Mouse (Mus musculus): Measurements from ENCODE around the gene Rel. TPM values are rescaled to one million over a fixed set of nuclear protein-coding genes. Genes with fewer than 3 reads are reported as not detected.
"Not testable (repeated sequence)": the region's sequence is repeated elsewhere in the genome, so short reads cannot be mapped to it uniquely, and the experiment has no call there.

Gene Rel
- total and polyA plus RNA-seq, 2 experiments from 2014 or later, result 0.38 to 0.99 TPM

GRCm38 (mm10) chr11:23771507-23772097, 832 bp upstream of the Rel start:
- H3K27ac ChIP-seq (ENCODE audit: low read depth, low read length), result no peak overlapping the region; the same call in 1 of the 2 replicates
- H3K27me3 ChIP-seq (ENCODE audit: insufficient read depth, low read length), result no peaks in the 10 kb centered on the region
- whole genome bisulfite sequencing, result 6% methylated on average over 21 of the region's 21 CpGs
- TF ChIP-seq CTCF (IDR thresholded peaks at IDR 0.05), result no peak
- DNase-seq (ENCODE audit: low spot score) (peak; percentile 1), ATAC-seq (ENCODE audit: low FRiP score) (no peak)
- peak overlapping the region; percentile 76 for H3K4me2 ChIP-seq (ENCODE audit: low read depth, low read length, poor library complexity, severe bottlenecking)
- no peaks in the 10 kb centered on the region for H3K36me3 ChIP-seq (ENCODE audit: insufficient read depth, low read length)
- H3K9me3 ChIP-seq (ENCODE audit: low read length), result no peaks in the 10 kb centered on the region
- H3K9ac ChIP-seq (replicated peaks; ENCODE audit: low read length, poor library complexity, severe bottlenecking), result peak overlapping the region; percentile 69
- H3K4me1 ChIP-seq (ENCODE audit: insufficient read depth, low read length), result no peaks in the 10 kb centered on the region
- H3K4me3 ChIP-seq (ENCODE audit: low read depth, low read length), result peak overlapping the region; percentile 68

GRCm38 (mm10) chr11:23770510-23770759, 335 bp downstream of the Rel start:
- Histone ChIP-seq H3K36me3 (ENCODE audit: insufficient read depth, low read length) (no peaks in the 10 kb centered on the region), H3K27ac (ENCODE audit: low read depth, low read length) (peak overlapping the region; percentile 75), H3K27me3 (ENCODE audit: insufficient read depth, low read length) (no peaks in the 10 kb centered on the region), H3K4me2 (ENCODE audit: low read depth, low read length, poor library complexity, severe bottlenecking) (peak overlapping the region; percentile 76), H3K4me3 (ENCODE audit: low read depth, low read length) (peak overlapping the region; percentile 68), H3K9ac (replicated peaks; ENCODE audit: low read length, poor library complexity, severe bottlenecking) (peak overlapping the region; percentile 69), H3K9me3 (ENCODE audit: low read length) (no peaks in the 10 kb centered on the region), H3K4me1 (ENCODE audit: insufficient read depth, low read length) (no peaks in the 10 kb centered on the region)
- no peak for DNase-seq (ENCODE audit: low spot score)
- under 1% methylated on average over 24 of the region's 24 CpGs for WGBS
- no peak for ATAC-seq (ENCODE audit: low FRiP score)
- TF ChIP-seq CTCF (IDR thresholded peaks at IDR 0.05), result no peak

- peak; percentile 4; the same call in 1 of the 2 replicates for ATAC-seq (ENCODE audit: low FRiP score)
- Histone ChIP-seq H3K4me3 (ENCODE audit: low read depth, low read length) (peak overlapping the region; percentile 68), H3K9ac (replicated peaks; ENCODE audit: low read length, poor library complexity, severe bottlenecking) (peak overlapping the region; percentile 69), H3K4me1 (ENCODE audit: insufficient read depth, low read length) (no peaks in the 10 kb centered on the region), H3K27ac (ENCODE audit: low read depth, low read length) (no peak overlapping the region; the same call in 1 of the 2 replicates), H3K4me2 (ENCODE audit: low read depth, low read length, poor library complexity, severe bottlenecking) (peak overlapping the region; percentile 76), H3K9me3 (ENCODE audit: low read length) (no peaks in the 10 kb centered on the region), H3K36me3 (ENCODE audit: insufficient read depth, low read length) (no peaks in the 10 kb centered on the region), H3K27me3 (ENCODE audit: insufficient read depth, low read length) (no peaks in the 10 kb centered on the region)
- 1% methylated on average over 25 of the region's 25 CpGs for WGBS
- TF ChIP-seq CTCF (IDR thresholded peaks at IDR 0.05), result no peak
- DNase-seq (ENCODE audit: low spot score), result peak; percentile 37
Measured at GRCm38 (mm10) chr11:23769686-23770509, 872 bp downstream of the Rel start.

- no peak for TF ChIP-seq CTCF (IDR thresholded peaks at IDR 0.05)
- no peak for DNase-seq (ENCODE audit: low spot score)
Measured at GRCm38 (mm10) chr11:23769033-23769432, 1.7 kb downstream of the Rel start.

GRCm38 (mm10) chr11:23767928-23768327, 2.8 kb downstream of the Rel start:
- Histone ChIP-seq H3K4me1 (ENCODE audit: insufficient read depth, low read length) (no peaks in the 10 kb centered on the region), H3K4me2 (ENCODE audit: low read depth, low read length, poor library complexity, severe bottlenecking) (no peak overlapping the region), H3K9me3 (ENCODE audit: low read length) (no peaks in the 10 kb centered on the region), H3K27ac (ENCODE audit: low read depth, low read length) (no peak overlapping the region), H3K9ac (replicated peaks; ENCODE audit: low read length, poor library complexity, severe bottlenecking) (no peak overlapping the region), H3K36me3 (ENCODE audit: insufficient read depth, low read length) (no peaks in the 10 kb centered on the region), H3K4me3 (ENCODE audit: low read depth, low read length) (no peak overlapping the region), H3K27me3 (ENCODE audit: insufficient read depth, low read length) (no peaks in the 10 kb centered on the region)
- DNase-seq (ENCODE audit: low spot score) (no peak), ATAC-seq (ENCODE audit: low FRiP score) (no peak)
- TF ChIP-seq CTCF (IDR thresholded peaks at IDR 0.05), result no peak
- WGBS, result 84% methylated on average over 1 of the region's 1 CpGs

More at GRCm38 (mm10) chr11:23769033-23769432, 1.7 kb downstream of the Rel start:
- Histone ChIP-seq H3K9ac (replicated peaks; ENCODE audit: low read length, poor library complexity, severe bottlenecking) (no peak overlapping the region), H3K36me3 (ENCODE audit: insufficient read depth, low read length) (no peaks in the 10 kb centered on the region), H3K4me1 (ENCODE audit: insufficient read depth, low read length) (no peaks in the 10 kb centered on the region), H3K4me2 (ENCODE audit: low read depth, low read length, poor library complexity, severe bottlenecking) (no peak overlapping the region), H3K27me3 (ENCODE audit: insufficient read depth, low read length) (no peaks in the 10 kb centered on the region), H3K4me3 (ENCODE audit: low read depth, low read length) (no peak overlapping the region), H3K27ac (ENCODE audit: low read depth, low read length) (no peak overlapping the region), H3K9me3 (ENCODE audit: low read length) (no peaks in the 10 kb centered on the region)
- ATAC-seq (ENCODE audit: low FRiP score), result no peak

GRCm38 (mm10) chr11:23767369-23767768, 3.4 kb downstream of the Rel start:
- not testable (repeated sequence) for H3K9ac ChIP-seq (replicated peaks; ENCODE audit: low read length, poor library complexity, severe bottlenecking); H3K27ac ChIP-seq (ENCODE audit: low read depth, low read length); ATAC-seq (ENCODE audit: low FRiP score); DNase-seq (ENCODE audit: low spot score); H3K4me1 ChIP-seq (ENCODE audit: insufficient read depth, low read length); H3K4me3 ChIP-seq (ENCODE audit: low read depth, low read length); H3K36me3 ChIP-seq (ENCODE audit: insufficient read depth, low read length); H3K4me2 ChIP-seq (ENCODE audit: low read depth, low read length, poor library complexity, severe bottlenecking); H3K9me3 ChIP-seq (ENCODE audit: low read length); H3K27me3 ChIP-seq (ENCODE audit: insufficient read depth, low read length)
- WGBS, result 86% methylated on average over 4 of the region's 5 CpGs

Data from midbrain, postnatal 0 days (tissue).